Mouse (Mus musculus) cerebellum, adult 11 months (tissue): ENCODE measurements around the gene Ankrd34a.
A peak's percentile ranks its signal among the peaks of the same experiment; 100 is the strongest.

Source experiments
- DNase-seq: peaks from one replicate; pipeline ENCODE4 v3.0.0; 2022

Ankrd34a gene

DNA sequence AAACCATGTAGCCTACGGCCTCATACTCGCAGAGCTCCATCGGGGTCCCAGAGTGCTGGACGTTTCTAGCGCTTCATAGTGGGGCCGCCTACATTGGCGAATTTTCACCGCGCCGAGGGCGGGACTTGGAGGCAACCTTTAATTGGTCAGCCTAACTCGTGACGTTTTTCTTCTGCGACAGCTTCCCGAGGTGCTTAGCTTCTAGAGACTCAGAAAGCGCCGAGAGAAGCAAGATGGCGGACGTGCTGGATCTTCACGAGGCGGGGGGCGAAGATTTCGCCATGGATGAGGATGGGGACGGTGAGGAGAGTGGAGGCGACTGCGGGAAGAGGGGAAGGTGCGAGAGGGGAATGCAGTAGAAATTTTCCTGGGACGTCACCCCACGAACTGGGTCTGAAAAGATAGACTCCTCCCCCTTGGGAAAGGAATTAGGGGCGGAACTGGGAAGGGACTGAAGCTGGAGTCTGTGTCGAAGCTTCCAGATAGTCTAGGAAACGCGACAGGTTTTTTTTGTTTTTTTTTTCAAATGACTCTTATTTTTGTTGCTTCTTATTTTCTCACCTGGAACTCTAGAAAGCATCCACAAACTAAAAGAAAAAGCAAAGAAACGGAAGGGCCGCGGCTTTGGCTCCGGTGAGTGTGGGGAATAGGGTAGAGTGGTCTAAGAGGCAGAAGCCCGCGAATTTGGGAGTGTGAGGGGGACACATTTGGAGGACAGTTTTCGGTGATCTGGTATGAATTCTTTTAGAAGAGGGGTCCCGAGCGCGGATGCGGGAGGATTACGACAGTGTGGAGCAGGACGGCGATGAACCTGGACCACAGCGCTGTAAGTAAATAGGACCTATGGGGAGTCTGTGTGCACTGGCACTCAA, 33.5 kb downstream of the Ankrd34a start, which contains the start of gene Rbm8a:
Gene Rbm8a, plus strand, starts transcription at position 205 of the 872 bp plus-strand sequence.
- DNase-seq: peak; percentile 93

DNA sequence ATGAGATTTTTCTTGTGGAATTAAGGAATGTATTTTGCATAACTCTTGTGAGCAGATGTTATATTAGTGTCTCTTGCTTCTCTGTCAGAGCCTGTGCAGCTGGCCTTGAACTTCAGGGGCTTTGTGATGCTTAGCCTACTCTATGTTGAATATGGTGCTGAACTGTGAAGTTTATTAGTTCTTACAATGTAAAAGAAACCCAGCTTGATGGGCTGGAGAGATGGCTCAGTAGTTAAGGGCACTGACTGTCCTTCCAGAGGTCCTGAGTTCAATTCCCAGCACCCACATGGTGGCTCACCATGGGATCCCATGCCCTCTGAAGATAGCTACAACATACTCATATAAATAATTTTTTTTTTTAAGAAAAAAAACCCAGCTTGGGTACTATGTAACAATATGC, 35.6 kb downstream of the Ankrd34a start:
- DNase-seq: no peak

DNA sequence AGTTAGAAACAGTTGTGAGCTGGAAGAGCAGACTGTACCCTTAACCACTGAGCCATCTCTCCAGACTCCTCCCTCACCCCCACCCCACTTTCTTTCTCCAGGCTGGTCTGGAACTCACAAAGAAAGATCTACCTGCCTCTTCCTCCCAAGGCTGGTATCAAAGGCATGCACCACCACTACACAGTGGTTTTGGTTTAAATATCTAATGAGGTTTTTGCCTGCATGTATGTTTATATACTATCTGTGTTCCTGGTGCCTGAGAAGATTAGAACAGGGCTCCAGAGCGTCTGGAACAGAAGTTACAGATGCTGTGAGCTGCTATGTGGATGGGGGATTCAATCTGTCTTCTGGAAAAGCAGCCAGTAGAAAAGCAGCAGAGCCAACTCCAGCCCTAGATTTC, 37.6 kb downstream of the Ankrd34a start:
- no peak for DNase-seq

DNA sequence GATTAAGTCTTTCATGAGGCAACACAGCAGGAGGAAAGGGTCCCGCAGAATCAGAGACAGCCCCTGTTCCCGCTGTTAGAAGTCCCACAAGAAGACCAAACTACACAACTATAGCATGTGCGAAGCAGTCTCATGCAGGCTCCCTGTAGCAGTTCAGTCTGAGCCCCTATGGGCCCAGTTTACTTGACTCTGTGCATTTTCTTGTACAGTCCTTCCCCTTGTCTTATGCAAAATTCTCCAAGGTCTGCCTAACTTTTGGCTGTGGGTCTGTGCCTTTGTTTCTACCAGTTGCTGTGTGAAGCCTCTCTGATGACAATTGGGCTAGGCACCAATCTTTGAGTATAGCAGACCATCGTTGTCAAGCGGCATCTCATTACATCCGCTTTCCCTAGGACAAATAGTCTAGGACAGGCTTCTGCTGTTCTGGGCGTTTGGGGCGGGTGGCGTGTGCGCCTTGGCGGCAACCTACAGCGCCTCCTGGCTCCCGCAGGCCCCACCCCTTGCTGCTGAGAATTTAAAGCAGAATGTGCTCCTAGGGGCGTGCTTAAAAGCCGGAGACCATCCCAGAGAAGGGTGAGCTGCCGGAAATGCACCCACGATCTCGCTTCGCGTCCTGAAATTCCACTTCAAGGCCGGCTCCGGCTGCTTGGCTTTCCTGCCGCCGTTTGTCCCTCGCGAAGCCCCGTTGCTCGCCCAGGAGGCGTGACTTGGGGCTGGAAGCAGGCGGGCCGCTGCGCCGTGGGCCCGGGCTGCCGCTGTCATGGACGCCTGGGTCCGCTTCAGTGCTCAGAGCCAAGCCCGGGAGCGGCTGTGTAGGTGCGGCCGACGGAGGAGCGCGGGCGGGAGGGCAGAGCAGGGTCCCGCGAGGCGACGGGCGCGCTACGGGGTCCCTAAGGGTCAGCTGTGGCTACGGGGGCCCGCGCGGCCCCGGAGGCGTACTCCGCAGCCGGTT, 38.8 kb downstream of the Ankrd34a start, which contains the start of the genes Pex11b and Gm42957:
Gene Pex11b, plus strand, starts transcription at position 449 of the 952 bp plus-strand sequence.
Gene Gm42957, plus strand, starts transcription at position 547 of the 952 bp plus-strand sequence.
- peak; percentile 77 for DNase-seq

DNA sequence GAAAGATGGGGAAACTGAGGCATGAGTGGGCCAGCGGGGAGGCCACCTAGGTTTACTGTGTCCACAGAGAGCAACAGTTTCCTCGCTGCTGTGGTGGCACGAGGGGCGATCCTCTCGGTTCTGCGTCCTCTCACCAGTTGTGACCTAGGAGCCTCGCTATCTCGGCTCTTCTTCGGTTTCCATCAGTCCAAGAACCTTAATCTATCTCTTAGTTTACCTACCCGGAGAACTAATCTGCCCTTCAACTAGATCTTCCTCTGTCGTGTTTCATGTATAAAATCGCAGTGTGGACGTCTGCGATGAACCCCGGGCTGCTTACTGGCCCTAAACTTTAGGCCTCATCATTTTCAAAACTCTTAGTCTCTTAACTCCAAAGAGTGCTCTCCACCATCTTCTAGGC, 39.5 kb downstream of the Ankrd34a start:
- DNase-seq: no peak

DNA sequence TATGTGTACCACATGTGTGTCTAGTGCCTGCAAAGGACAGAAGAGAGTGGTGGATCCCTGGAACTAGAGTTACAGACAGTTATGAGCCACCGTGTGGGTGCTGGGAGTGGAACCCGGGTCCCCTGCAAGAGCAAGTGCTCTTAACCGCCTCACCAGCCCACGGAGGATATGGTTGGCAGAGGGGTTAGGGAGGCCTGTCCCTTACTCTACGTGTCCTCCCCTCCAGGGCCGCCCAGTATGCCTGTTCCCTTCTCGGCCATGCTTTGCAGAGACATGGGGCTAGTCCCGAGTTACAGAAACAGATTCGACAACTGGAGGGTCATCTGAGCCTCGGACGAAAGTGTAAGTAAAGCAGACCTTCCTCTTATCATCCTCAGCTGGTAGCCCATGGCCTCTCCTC, 40.0 kb downstream of the Ankrd34a start:
- DNase-seq: no peak

DNA sequence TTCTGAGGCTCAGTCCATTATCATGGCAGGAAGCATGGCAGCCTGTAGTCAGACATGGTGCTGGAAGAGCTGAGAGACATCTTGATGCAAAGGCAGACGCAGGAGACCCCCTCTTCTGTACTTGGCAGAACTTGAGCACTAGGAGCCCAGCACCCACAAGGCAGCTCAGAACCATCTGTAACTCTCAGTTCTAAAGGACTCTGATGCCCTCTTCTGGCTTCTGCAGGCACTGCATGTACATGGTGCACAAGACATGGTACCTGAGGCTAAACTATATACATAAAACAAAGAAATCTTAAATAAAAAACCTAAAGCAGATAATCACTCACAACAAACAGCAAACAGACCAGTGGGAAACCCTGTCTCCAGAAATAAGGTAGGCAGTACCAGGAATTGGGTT, 42.8 kb downstream of the Ankrd34a start:
- DNase-seq: no peak

DNA sequence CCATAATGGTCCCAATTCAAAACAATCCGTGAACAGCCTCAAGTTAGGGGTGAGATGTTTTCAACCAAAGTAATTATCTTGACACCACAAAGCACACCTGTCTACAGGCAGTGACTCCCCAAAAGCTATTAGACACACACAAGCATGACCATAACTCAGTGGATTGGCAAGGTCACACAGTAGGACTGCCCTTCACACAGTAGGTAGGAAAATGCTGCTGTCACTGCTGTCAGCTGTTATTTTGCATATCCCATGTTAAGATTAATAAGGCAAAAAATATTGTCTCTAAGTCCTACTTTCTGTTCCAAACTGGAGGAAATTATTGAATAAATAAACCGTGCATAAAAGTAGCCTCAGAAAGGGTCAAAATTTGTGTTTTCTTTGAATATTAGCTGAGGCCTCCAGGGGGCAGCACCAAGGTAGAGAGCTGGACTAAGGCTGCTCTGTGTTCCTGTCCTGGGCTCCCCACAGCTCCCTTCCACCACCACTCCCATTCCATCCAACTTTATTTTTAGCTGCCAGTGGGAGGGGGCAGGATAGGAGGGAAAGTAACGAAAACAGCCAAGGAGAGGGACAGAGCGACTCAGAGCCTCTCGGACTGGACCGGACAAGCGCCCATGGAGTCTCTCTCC, 48.7 kb downstream of the Ankrd34a start, which contains the start of gene Itga10:
Gene Itga10, plus strand, starts transcription at position 567 of the 632 bp plus-strand sequence.
- no peak for DNase-seq

DNA sequence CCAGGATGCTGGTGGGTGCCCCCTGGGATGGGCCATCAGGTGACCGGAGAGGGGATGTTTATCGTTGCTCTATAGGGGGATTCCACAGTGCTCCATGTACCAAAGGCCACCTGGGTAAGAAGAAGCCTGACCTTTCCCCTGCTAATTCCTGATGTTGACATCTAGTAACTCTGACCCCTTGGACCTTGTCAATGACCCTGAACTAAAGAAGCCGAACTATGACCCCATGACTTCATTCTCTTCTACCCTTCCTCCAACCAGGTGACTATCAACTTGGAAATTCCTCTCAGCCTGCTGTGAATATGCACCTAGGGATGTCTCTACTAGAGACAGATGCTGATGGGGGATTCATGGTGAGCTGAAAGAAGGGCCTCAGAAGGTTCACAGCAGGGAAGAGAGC, 50.9 kb downstream of the Ankrd34a start:
- DNase-seq: no peak
